Mouse (Mus musculus) 3134 (cell line): ENCODE data around the gene Cdpf1.

ENCODE experiments used
- DNase-seq: peaks from one replicate; pipeline ENCODE4 v3.0.0-alpha.2; 2011; ENCODE audit warnings: low spot score; ENCODE audit not compliant: insufficient read length; ENCODE audit errors: extremely low read depth

The Cdpf1 gene

GRCm38 (mm10) chr15:85771306-85772121 is 40.0 kb downstream of the Cdpf1 start:
- DNase-seq, result no peak

GRCm38 (mm10) chr15:85768991-85769390 is 42.5 kb downstream of the Cdpf1 start:
- DNase-seq, result no peak

- DNase-seq, result no peak
Observed at GRCm38 (mm10) chr15:85766677-85767076, 44.8 kb downstream of the Cdpf1 start.

GRCm38 (mm10) chr15:85765022-85765421 is 46.5 kb downstream of the Cdpf1 start:
- no peak for DNase-seq

- DNase-seq, result no peak
Observed at GRCm38 (mm10) chr15:85762761-85763160, 48.7 kb downstream of the Cdpf1 start.

GRCm38 (mm10) chr15:85757768-85758167 is 53.7 kb downstream of the Cdpf1 start:
- no peak for DNase-seq
